Mouse (Mus musculus) neural tube, embryonic 12.5 days (tissue): ENCODE measurements around the gene Hsf5. TPM values are rescaled to one million over a fixed set of nuclear protein-coding genes. Genes with fewer than 3 reads are reported as not detected.

Experiments
- ATAC-seq: fragments of 200-750 bp; cut with Nextera tagmentation; 2 replicates; pipeline ENCODE4 v1.8.0; 2017; ENCODE audit warnings: low read depth, mild to moderate bottlenecking, moderate TSS enrichment, moderate library complexity; ENCODE audit not compliant: low FRiP score
- H3K27ac ChIP-seq: fragments of 300-500 bp; sonication (generic); 2 replicates; pipeline ENCODE4 v1.5.1; 2016
- H3K27me3 ChIP-seq: fragments of 300-500 bp; sonication (generic); replicated peaks from 2 replicates; pipeline ENCODE4 v1.6.1; 2016; ENCODE audit warnings: mild to moderate bottlenecking
- H3K36me3 ChIP-seq: fragments of 300-500 bp; sonication (generic); 2 replicates; pipeline ENCODE4 v1.6.1; 2016; ENCODE audit warnings: mild to moderate bottlenecking
- H3K4me1 ChIP-seq: fragments of 300-500 bp; sonication (generic); 2 replicates; pipeline ENCODE4 v1.6.1; 2016
- H3K4me2 ChIP-seq: fragments of 300-500 bp; sonication (generic); replicated peaks from 2 replicates; pipeline ENCODE4 v1.6.1; 2016; ENCODE audit warnings: mild to moderate bottlenecking
- H3K4me3 ChIP-seq: fragments of 300-500 bp; sonication (generic); 2 replicates; pipeline ENCODE4 v1.5.1; 2016
- H3K9ac ChIP-seq: fragments of 300-500 bp; sonication (generic); 2 replicates; pipeline ENCODE4 v1.6.1; 2016; ENCODE audit warnings: mild to moderate bottlenecking
- H3K9me3 ChIP-seq: fragments of 300-500 bp; sonication (generic); 2 replicates; pipeline ENCODE4 v1.6.1; 2016; ENCODE audit warnings: mild to moderate bottlenecking
- WGBS: fragments of 180-500 bp; shearing (Covaris S2); methylation state at CpG from one replicate; pipeline ENCODE4 v1.1.7; 2016; 5-methylcytosine and 5-hydroxymethylcytosine counted together
- polyA plus RNA-seq: library from polyadenylated mRNA; unstranded; fragments of >200 nt; fragmentation: Nextera tagmentation; extraction: Ambion mirVana; gene quantifications from 2 replicates; pipeline ENCODE4 v1.2.1, GENCODE M21; 2016

The Hsf5 gene
- polyA plus RNA-seq, 1 experiment from 2014 or later: 0.49 TPM

GRCm38 (mm10) chr11:87592713-87593598 is 24.0 kb upstream of the Hsf5 start:
- Histone ChIP-seq H3K4me1 (peaks cover 62% of the 10 kb centered on the region), H3K36me3 (peaks cover 17% of the 10 kb centered on the region), H3K9me3 (no peaks in the 10 kb centered on the region), H3K4me2 (peak overlapping the region; percentile 82), H3K27me3 (no peaks in the 10 kb centered on the region; the same call in 1 of the 2 replicates), H3K9ac (peak overlapping the region; percentile 73), H3K27ac (peak overlapping the region; percentile 64), H3K4me3 (peak overlapping the region; percentile 82)
- ATAC-seq: no peak
- WGBS: 31% methylated on average over 13 of the region's 13 CpGs

- peak overlapping the region; percentile 38; the same call in 1 of the 2 replicates for H3K27ac ChIP-seq
- H3K36me3 ChIP-seq: peaks cover 41% of the 10 kb centered on the region
- H3K4me3 ChIP-seq: peak overlapping the region; percentile 69
- WGBS: under 1% methylated on average over 31 of the region's 37 CpGs
- H3K9ac ChIP-seq: peak overlapping the region; percentile 86
- peaks cover 48% of the 10 kb centered on the region for H3K4me1 ChIP-seq
- H3K27me3 ChIP-seq: no peaks in the 10 kb centered on the region
- H3K4me2 ChIP-seq: peak overlapping the region; percentile 90
- no peaks in the 10 kb centered on the region for H3K9me3 ChIP-seq
- peak; percentile 36 for ATAC-seq
These were observed 21.6 kb upstream of the Hsf5 start for GRCm38 (mm10) chr11:87595327-87595841.

DNA sequence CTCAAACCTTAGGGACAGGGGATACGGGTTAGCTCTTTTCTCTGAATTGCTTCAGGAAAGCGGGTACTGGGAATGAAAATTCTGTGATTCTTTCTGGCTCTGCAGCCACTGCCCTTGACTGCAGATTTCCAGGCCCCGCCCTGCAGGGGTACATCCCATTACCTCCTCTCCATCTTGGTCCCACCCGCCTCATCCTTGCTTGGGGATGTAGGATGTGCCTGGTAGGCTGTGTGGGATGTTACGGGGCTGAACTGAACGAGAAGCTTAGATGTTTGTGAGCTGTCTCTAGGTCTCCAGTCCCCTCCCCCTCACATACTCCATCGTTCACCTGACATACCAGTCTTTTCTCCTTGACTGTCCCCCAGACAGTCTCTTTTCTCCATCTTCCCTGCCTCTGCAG is 21.0 kb upstream of the Hsf5 start:
- Histone ChIP-seq H3K27me3 (no peaks in the 10 kb centered on the region), H3K4me1 (peaks cover 42% of the 10 kb centered on the region), H3K4me2 (peak overlapping the region; percentile 90), H3K4me3 (peak overlapping the region; percentile 69), H3K9me3 (no peaks in the 10 kb centered on the region), H3K9ac (peak overlapping the region; percentile 86), H3K27ac (peak overlapping the region; percentile 38; the same call in 1 of the 2 replicates), H3K36me3 (peaks cover 47% of the 10 kb centered on the region)
- ATAC-seq: no peak
- 7% methylated on average over 7 of the region's 7 CpGs for WGBS

DNA sequence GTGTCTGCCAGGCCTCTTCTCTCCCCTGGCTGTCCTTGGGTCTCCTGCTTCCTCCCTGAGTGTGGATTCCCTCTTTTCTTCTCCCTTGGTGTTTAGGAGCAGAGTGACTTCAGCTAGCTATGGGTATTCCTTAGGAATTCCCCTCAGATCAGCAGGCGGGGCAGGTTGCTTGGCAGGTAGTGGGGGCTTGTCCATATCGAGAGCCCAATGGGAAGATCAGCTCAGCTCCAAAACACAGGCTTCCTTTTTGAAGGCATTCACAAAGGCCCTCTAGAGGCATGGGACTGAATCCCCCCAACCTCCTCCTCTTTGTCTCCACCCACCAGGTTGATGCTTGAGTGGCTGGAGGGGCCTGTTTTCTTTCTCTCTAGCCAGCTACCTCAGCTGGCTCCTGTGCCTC is 20.5 kb upstream of the Hsf5 start:
- 39% methylated on average over 2 of the region's 2 CpGs for WGBS
- Histone ChIP-seq H3K9me3 (no peaks in the 10 kb centered on the region), H3K36me3 (peaks cover 52% of the 10 kb centered on the region)

GRCm38 (mm10) chr11:87597061-87597460 is 19.9 kb upstream of the Hsf5 start:
- H3K27me3 ChIP-seq: no peaks in the 10 kb centered on the region
- 0 out of 2 replicates have a peak overlapping the region, but pooled peaks have one; percentile 38 for H3K27ac ChIP-seq
- H3K4me2 ChIP-seq: peak overlapping the region; percentile 90
- H3K4me3 ChIP-seq: peak overlapping the region; percentile 69
- no peaks in the 10 kb centered on the region for H3K9me3 ChIP-seq
- H3K4me1 ChIP-seq: peaks cover 41% of the 10 kb centered on the region
- H3K9ac ChIP-seq: peak overlapping the region; percentile 86
- no peak for ATAC-seq
- peaks cover 58% of the 10 kb centered on the region for H3K36me3 ChIP-seq

More for the DNA sequence above, 20.5 kb upstream of the Hsf5 start:
- ATAC-seq: no peak
- Histone ChIP-seq H3K27ac (peak overlapping the region; percentile 38; the same call in 1 of the 2 replicates), H3K27me3 (no peaks in the 10 kb centered on the region), H3K4me3 (peak overlapping the region; percentile 69), H3K4me2 (peak overlapping the region; percentile 90), H3K4me1 (peaks cover 41% of the 10 kb centered on the region), H3K9ac (peak overlapping the region; percentile 86)

DNA sequence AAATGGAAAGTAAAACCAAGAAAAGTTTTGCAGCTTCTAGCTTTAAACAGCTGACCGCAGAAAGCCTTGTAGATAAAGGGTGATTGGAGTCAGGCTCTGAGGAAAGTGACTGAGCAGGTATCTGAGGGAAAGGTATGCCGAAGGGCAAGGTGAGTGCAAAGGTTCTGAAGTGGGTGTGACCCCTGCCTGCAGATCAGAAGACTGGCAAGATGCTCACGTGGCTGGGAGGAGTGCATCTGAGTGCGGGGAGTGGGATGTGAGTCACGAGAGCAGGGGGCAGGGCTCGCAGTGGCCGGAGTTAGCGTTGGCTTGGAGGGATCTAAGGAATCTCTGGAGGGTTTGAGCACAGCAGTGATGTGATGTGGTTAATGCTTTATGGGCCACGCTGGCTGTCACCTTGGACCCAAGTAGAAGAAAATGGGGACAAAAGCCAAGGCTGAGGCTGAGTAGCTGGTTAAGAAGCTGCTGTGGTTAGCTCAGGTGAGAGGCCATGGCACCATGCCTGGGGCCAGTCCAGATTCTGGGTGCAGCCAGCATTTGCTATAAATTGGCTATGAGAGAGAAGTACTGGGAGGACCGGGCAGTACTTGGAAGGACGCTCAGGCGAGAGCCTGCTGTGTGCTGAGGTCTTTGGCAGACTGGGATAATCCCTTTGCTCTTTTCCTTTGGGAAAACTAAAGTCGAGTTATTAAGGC is 17.4 kb upstream of the Hsf5 start:
- no peak overlapping the region for H3K27ac ChIP-seq
- peaks cover 20% of the 10 kb centered on the region for H3K4me1 ChIP-seq
- H3K9me3 ChIP-seq: no peaks in the 10 kb centered on the region
- no peak overlapping the region for H3K4me3 ChIP-seq
- no peaks in the 10 kb centered on the region for H3K27me3 ChIP-seq
- peaks cover 77% of the 10 kb centered on the region for H3K36me3 ChIP-seq
- H3K9ac ChIP-seq: no peak overlapping the region
- ATAC-seq: no peak
- no peak overlapping the region for H3K4me2 ChIP-seq
- 91% methylated on average over 13 of the region's 13 CpGs for WGBS

DNA sequence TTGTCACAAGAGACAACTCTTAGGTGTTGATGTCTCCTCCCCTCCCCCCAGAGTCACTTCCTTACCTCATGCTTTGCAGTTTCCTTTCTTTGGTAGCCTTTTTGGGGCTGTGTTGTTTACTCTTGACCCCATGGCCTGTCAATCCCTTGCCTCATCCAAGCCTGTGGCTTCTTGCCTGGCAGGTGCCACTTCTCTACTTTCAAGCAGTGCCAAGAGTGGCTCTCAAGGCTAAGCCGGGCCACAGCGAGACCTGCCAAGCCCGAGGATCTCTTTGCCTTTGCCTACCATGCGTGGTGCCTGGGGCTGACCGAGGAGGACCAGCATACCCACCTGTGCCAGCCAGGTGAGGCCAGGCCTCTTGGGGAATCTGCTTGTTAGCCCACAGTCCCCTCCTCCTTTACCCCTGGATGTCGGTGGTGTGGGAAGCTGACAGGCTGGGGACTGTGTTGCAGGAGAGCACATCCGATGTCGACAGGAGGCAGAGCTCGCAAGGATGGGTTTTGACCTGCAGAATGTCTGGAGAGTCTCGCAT is 16.6 kb upstream of the Hsf5 start:
- Histone ChIP-seq H3K4me1 (peaks cover 16% of the 10 kb centered on the region), H3K27me3 (no peaks in the 10 kb centered on the region), H3K9ac (no peak overlapping the region), H3K36me3 (peaks cover 85% of the 10 kb centered on the region), H3K4me2 (no peak overlapping the region), H3K9me3 (no peaks in the 10 kb centered on the region), H3K4me3 (no peak overlapping the region), H3K27ac (no peak overlapping the region)
- no peak for ATAC-seq
- 95% methylated on average over 10 of the region's 10 CpGs for WGBS

GRCm38 (mm10) chr11:87602234-87602633 is 14.7 kb upstream of the Hsf5 start:
- WGBS: 94% methylated on average over 9 of the region's 9 CpGs

DNA sequence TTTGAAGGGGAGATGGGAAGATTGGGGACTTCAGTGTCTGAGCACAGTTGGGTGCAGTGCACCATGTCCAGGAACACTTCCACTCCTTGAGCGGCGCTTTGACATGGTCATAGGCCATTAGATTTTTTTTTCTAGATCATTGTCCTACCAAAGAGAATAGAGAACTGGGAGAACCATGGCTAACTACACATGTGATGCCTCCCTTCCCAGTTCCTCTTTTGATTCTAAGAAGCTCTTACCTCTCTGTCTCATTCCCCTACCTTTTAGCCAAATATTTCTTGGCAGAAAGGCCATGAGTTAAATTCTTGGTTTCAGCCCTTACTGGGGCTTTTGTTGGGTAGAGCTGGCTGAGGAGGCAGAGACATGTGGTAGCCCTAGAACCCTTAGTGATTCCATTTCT is 13.4 kb upstream of the Hsf5 start:
- WGBS: 100% methylated on average over 2 of the region's 2 CpGs
- Histone ChIP-seq H3K9me3 (no peaks in the 10 kb centered on the region), H3K4me1 (no peaks in the 10 kb centered on the region), H3K9ac (no peak overlapping the region), H3K4me3 (no peak overlapping the region), H3K27me3 (no peaks in the 10 kb centered on the region), H3K4me2 (no peak overlapping the region), H3K36me3 (peaks cover 95% of the 10 kb centered on the region), H3K27ac (no peak overlapping the region)
- no peak for ATAC-seq

More at GRCm38 (mm10) chr11:87602234-87602633, 14.7 kb upstream of the Hsf5 start:
- H3K4me1 ChIP-seq: peaks cover under 1% of the 10 kb centered on the region
- H3K4me2 ChIP-seq: no peak overlapping the region
- ATAC-seq: no peak
- no peak overlapping the region for H3K4me3 ChIP-seq
- peaks cover 96% of the 10 kb centered on the region for H3K36me3 ChIP-seq
- no peaks in the 10 kb centered on the region for H3K27me3 ChIP-seq
- no peaks in the 10 kb centered on the region for H3K9me3 ChIP-seq
- H3K9ac ChIP-seq: no peak overlapping the region
- H3K27ac ChIP-seq: no peak overlapping the region

DNA sequence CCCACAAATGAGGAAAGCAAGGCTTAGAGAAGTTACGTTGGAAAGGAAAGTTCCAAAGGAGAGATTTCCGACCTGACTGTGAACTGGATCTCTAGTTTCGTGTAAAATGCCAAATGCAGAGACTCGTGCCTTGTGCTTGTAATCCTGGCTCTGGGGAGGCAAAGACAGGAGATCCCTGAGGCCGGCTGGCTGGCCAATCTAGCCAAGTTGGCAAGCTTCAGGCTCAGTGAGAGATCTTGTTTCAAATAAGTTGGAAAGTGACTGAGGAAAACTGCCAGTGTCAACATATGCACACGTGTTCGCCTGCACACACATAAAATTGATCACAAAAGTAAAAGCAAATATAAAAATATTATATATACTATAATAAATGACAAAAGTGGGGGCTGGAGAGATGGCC is 7.7 kb upstream of the Hsf5 start:
- ATAC-seq: no peak
- H3K27me3 ChIP-seq: no peaks in the 10 kb centered on the region
- no peak overlapping the region for H3K9ac ChIP-seq
- H3K4me1 ChIP-seq: no peaks in the 10 kb centered on the region
- H3K36me3 ChIP-seq: peaks cover 92% of the 10 kb centered on the region
- WGBS: 93% methylated on average over 7 of the region's 7 CpGs
- H3K9me3 ChIP-seq: no peaks in the 10 kb centered on the region
- H3K4me3 ChIP-seq: no peak overlapping the region
- no peak overlapping the region for H3K27ac ChIP-seq
- H3K4me2 ChIP-seq: no peak overlapping the region

DNA sequence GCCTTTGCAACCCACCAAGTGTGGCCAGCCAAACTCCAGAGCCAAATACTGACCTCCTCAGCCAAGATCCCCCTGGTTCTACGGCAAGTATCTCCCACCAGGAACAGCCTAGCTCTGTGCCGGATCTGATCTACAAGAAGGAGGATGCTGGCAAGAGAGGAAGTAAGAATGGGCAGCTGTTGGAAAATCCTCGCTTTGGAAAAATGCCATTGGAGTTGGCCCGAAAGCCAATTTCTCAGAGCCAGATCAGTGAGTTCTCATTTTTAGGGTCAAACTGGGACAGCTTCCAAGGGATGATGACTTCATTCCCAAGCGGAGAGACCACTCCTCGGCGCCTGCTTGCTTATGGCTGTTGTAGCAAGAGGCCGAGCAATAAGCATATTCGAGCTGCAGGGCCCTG is 5.4 kb upstream of the Hsf5 start:
- WGBS: 94% methylated on average over 9 of the region's 9 CpGs
- no peaks in the 10 kb centered on the region for H3K4me1 ChIP-seq
- H3K9me3 ChIP-seq: peaks cover under 1% of the 10 kb centered on the region; the same call in 1 of the 2 replicates
- no peak overlapping the region for H3K27ac ChIP-seq
- H3K9ac ChIP-seq: no peak overlapping the region
- no peak overlapping the region for H3K4me3 ChIP-seq
- H3K36me3 ChIP-seq: peaks cover 92% of the 10 kb centered on the region
- no peak overlapping the region for H3K4me2 ChIP-seq
- no peak for ATAC-seq
- no peaks in the 10 kb centered on the region for H3K27me3 ChIP-seq

DNA sequence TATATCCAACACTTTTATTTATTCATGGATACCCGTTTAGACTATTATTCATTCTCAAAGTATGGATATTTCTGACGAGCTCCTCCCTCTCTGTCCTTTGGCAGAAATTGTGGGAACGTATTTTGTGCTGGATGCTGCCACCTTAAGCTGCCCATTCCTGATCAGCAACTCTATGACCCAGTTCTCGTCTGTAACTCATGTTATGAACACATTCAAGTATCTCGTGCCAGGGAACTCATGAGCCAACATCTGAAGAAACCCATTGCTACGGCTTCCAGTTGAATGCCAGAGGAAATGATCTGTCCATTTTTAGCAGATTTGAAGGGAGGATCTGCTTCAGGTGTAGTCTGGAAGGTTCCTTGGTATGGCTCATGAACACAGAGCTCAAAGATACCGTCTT is 3.0 kb upstream of the Hsf5 start:
- H3K9me3 ChIP-seq: peaks cover 6% of the 10 kb centered on the region; the same call in 1 of the 2 replicates
- no peak for ATAC-seq
- H3K4me2 ChIP-seq: no peak overlapping the region
- H3K27me3 ChIP-seq: no peaks in the 10 kb centered on the region
- H3K9ac ChIP-seq: no peak overlapping the region
- no peaks in the 10 kb centered on the region for H3K4me1 ChIP-seq
- H3K27ac ChIP-seq: no peak overlapping the region
- WGBS: 94% methylated on average over 7 of the region's 7 CpGs
- H3K36me3 ChIP-seq: peaks cover 91% of the 10 kb centered on the region
- no peak overlapping the region for H3K4me3 ChIP-seq
